Mouse (Mus musculus): ENCODE data around the gene Adra1d.

GRCm38 (mm10) chr2:131520743-131521142 is 41.3 kb downstream of the Adra1d start:
- TF ChIP-seq POLR2A (IDR thresholded peaks at IDR 0.05; ENCODE audit: insufficient read depth, low read depth, low read length) = no peak
- no peak for TF ChIP-seq CTCF (IDR thresholded peaks at IDR 0.05; ENCODE audit: insufficient read depth, low read depth, low read length)
